Mouse (Mus musculus) liver, postnatal 0 days (tissue): Measurements from ENCODE around the gene Sh2b2.
A peak's percentile ranks its signal among the peaks of the same experiment; 100 is the strongest.

ENCODE experiments used
- CTCF ChIP-seq: sonication (generic); IDR thresholded peaks from 2 replicates; pipeline ENCODE4 v1.5.1; 2016; ENCODE audit warnings: antibody characterized with exemption, low read depth
- EP300 ChIP-seq: IDR thresholded peaks from 2 replicates; pipeline ENCODE4 v1.6.1; 2016; ENCODE audit warnings: antibody characterized with exemption, low read depth, mild to moderate bottlenecking

GRCm38 (mm10) chr5:136191870-136192269, 54.5 kb downstream of the Sh2b2 start:
- peak; percentile 26 for TF ChIP-seq CTCF
- no peak for TF ChIP-seq EP300
